Mouse (Mus musculus): ENCODE results near the gene Ccm2. TPM values are rescaled to one million over a fixed set of nuclear protein-coding genes. Genes with fewer than 3 reads are reported as not detected.

The Ccm2 gene
- total RNA-seq, 2 experiments from 2014 or later, result 20.8 to 21.6 TPM

DNA sequence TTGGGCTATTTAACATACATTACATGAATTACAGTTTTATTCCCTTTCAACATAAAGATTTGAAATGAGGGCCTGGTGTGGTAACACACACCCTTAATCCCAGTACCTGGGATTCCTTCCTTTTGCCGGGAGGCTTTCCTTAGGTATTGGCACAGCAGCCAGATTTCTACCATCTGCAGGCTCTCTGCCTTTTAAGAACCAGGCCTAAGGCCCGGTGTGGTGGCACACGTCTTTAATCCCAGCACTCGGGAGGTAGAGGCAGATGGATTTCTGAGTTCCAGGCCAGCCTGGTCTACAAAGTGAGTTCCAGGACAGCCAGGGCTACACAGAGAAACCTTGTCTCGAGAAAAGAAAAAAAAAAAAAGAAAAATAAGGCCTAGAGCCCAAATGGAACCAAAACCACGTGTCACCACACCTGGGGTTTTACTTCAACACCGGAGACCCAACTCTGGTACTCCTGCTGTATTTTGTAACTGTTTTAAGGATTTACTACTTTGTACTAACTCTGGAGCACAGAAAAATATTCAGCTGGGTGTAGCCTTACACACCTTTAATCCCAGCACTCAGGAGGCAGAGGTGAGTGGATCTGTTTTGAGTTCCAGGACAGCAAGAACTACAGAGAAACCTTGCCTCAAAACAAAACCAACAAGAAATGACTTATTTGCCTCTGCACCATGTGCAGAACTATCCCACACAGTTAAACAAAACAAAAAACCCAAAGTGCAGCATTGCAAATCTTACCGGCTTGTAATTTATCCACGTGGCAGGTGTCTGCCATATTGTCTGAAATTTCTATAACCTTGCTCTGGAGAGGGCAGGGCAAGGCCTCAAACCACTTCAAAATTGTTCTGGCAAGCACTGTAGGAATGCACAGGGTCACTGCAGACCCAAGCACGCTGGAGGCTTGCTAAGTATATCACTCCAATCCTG is 19.2 kb upstream of the Ccm2 start:
- intact Hi-C loops (cut with DNase I; ENCODE audit: low total_unique reads), result no loop called here

DNA sequence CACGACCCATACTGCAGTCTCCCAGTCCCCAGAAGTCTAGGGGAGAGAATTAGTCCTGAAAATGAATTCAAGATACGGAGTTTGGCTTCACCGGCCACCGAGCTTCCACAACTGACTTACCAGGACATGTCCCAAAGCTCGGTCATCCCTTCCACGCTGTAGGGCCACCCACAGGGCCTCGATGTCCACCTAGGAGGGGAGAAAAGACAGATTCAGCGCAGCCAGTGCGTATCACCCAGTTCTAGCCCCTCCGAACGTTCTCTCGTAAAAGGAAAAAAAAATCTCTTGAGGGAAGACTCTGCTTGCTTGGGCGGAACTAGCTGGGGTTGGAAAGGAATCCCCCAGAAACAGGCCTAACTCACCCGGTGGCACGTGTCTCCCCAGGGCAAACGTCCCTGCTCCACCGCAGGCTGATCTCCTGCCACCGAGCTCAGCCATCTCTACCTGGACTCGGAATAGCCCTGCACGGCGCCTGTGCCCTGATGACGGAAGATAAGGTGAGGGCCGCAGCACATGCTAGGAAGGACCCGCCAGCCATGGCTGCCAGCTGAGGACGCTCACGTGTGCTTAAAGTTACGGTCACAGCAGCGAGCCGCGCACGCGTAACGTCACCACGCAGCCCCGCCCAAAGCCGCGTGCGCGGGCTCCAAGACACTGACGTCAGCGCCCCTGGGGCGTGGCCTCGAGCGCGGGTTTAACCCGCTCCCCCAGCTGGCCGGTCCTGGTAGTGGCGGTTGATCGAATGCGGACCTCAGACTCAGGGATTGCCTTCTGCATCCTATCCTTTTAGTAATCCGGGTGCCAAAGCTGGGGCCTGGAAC is 18.3 kb upstream of the Ccm2 start:
- DNase-seq, result peak; percentile 98
- intact Hi-C loops (cut with DNase I; ENCODE audit: low total_unique reads), result no loop called here

More for the DNA sequence above, 19.2 kb upstream of the Ccm2 start:
- no peak for DNase-seq

DNA sequence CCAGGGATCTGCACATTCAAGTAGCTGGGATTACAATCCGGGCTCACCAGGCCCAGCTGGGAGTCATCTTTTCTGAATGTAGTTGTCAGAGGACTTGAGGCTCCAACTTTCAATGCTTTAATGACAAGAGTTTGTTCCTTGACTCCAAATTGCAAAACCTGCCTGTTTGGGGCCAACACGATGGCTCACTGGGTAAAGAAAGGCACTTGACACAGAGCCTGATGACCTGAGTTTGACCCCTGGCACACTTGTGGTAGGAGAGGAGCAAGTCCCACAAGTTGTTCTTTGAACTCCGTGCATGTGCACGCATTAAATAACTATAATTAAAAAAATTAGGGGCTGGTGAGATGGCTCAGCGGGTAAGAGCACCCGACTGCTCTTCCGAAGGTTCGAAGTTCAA is 16.7 kb upstream of the Ccm2 start:
- DNase-seq, result no peak
- intact Hi-C loops (cut with DNase I; ENCODE audit: low total_unique reads), result no loop called here

DNA sequence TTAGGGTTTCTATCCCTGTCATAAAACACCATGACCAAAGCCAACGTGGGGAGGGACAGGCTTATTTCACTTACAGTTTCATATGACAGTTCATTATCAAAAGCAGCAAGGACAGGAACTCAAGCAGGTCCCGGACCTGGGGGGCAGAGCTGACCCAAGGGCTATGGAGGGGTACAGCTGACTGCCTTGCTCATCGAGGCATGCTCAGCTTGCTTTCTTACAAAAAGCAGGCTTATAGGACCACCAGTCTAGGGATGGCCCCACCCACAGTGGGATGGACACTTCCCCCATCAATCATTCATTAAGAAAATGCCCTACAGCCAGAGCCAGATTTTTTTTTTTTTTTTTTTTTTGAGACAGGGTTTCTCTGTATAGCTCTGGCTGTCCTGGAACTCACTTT is 15.9 kb upstream of the Ccm2 start:
- no peak for DNase-seq

DNA sequence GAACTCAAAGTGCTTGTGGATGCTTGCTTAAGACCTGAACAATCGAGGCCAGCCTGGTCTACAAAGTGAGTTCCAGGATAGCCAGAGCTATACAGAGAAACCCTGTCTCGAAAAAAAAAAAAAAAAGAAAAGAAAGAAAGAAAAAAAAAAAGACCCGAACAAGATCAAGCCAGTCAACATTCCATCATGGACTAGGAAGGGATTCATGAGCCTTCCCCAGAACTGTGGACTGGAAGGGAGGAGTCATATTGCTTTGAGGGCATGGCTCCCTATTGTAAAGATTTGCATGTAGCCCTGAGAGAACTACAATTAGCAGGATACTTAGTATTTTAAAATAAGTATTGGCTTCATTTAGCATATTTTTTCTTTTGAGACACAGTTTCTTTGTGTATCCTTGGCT is 2.0 kb upstream of the Ccm2 start:
- DNase-seq, result no peak
- intact Hi-C loops (cut with DNase I; ENCODE audit: low total_unique reads), result no loop called here

More for the DNA sequence above, 15.9 kb upstream of the Ccm2 start:
- intact Hi-C loops (cut with DNase I; ENCODE audit: low total_unique reads), result no loop called here

DNA sequence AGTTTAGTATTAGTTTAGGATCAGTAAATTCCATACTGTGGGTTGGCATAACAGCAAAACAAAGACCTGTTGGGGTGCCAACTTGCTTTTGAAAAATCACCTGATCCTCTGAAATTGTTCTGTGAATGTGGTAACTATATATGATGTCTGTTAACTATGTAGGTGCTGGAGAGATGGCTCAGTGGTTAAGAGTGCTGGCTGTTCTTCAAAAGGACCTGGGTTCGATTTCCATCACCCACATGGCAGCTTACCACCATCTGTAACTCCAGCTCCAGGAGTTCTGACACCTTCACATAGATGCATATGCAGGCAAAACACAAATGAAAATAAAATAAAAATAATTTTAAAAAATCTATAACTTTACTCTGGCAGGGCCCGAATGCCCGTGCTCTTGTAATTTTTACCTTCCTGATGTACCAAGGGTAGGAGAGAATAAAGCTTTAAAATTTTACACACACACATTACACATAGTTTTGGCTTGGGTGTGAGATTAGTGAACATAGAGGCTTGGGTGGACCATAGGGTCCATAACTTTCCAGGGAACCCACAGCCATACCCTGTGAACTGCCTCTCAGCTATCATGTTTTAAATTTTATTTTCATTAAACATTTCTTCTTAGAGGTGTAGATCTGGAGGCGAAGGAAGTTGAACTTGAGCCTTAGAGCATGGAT is 1.4 kb upstream of the Ccm2 start:
- no peak for DNase-seq
- intact Hi-C loops (cut with DNase I; ENCODE audit: low total_unique reads), result no loop called here

DNA sequence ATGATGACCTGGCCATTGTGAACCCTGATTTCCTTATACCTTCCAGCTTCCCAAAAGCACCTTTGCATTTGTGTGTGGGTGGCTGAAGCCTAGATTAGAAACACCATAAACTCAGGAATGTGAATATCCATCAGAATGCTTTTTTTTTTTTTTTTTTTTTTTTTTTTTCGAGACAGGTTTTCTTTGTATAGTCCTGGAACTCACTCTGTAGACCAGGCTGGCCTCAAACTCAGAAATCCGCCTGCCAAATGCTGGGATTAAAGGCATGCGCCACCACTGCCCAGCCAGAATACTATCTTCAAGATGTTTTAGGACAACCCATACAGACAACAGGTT is 862 bp upstream of the Ccm2 start:
- intact Hi-C loops (cut with DNase I; ENCODE audit: low total_unique reads), result no loop called here

DNA sequence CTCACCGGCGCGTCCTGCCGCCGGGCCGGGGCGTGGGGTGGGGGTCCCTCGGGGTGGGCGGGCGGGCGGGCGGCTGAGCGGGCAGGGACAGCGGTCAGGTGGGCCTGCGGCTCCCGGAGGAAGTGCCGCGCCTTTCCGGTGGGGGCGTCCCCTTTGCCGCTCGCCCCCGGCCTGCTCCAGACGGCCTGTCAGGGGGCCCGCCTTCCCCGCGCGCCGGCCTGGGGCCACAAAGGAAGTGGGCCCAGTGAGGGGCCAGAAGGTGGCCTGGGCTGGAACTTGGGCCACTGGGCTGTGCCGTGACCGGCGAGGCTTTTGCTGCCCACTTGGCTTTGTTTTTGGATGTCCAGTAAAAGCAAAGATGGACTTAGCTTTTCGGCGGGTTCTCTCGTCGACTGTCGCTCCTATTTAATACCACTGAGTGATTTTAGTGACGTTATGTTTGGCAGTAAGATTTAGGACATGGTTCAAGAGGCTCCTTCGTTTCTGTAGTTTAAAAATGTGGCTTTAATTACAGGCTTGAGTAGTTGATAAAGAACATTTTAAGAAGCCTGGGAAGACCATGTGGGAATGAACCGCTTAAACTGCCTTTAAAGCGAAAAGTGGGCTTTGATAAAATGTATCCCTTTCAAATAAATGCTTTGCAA is 472 bp downstream of the Ccm2 start:
- intact Hi-C loops (cut with DNase I; ENCODE audit: low total_unique reads), result no loop called here
- DNase-seq, result peak; percentile 72

More for the DNA sequence above, 862 bp upstream of the Ccm2 start:
- no peak for DNase-seq

DNA sequence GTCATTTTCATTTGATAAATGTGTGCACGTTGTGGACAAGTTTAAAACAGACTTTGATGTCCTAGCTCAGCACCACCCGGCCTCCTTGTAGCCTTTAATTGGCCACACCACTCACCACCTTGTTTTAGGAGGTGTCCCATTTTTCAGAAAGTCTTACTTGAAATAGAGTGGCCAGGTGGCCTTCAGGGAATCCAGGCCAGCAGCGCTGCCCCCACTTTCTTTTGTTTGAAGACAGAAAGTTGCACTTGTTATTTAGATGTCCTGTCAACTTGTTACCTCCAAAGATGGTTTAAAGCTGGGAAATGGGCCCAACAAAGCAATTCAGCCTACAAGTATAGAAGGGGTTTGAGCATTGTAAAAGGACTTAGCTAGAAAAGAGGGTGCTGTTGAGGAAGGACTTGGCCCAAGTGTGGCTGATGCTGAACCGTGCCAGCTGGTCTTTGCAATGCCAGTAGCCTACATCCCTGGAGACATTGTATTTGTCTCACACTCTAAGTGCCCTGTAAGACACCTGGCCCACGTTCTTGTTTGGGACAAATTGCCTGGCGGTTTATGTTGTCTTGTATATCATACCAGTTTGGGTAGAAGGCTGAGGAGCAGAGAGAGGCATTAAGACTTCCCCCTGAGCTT is 1.1 kb downstream of the Ccm2 start:
- intact Hi-C loops (cut with DNase I; ENCODE audit: low total_unique reads), result no loop called here
- DNase-seq, result no peak

DNA sequence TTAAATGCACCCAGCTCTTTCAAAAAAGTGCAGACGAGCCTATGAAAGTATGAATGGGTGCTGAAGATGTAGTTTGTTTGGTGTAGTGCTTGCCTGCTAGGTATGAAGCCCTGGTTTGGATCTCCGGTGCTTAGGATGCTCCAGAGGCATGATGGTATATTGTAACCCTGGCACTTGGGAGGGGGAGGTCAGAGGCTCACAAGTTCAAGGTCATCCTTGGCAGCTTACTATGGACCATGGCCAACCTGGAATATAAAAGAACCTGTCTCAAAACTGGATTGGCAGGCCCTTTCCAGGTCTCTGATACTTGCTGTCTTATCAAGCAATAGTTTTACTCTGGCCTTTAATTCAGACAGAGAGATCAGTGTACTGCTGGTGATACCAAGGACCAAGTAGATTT is 3.1 kb downstream of the Ccm2 start:
- intact Hi-C loops (cut with DNase I; ENCODE audit: low total_unique reads), result no loop called here
- DNase-seq, result no peak

DNA sequence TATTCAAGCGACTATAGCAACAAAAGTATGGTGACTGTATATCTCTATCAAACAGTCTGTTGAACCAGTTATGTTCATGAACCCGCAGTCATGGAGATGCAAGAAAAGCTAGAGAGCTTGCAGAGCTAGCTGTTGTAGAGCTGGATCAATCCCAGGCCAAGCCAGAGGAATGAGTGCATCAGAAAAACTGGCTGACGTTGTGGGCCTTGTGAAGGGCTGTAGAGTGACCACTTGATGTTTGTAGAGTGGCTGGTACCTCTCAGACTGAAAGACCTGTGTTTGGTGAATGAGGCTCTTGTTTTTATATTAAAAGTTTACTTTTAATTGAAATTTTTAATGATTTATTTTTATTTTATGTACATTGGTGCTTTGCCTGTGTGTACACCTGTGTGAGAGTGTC is 3.5 kb downstream of the Ccm2 start:
- DNase-seq, result no peak
- intact Hi-C loops (cut with DNase I; ENCODE audit: low total_unique reads), result no loop called here

DNA sequence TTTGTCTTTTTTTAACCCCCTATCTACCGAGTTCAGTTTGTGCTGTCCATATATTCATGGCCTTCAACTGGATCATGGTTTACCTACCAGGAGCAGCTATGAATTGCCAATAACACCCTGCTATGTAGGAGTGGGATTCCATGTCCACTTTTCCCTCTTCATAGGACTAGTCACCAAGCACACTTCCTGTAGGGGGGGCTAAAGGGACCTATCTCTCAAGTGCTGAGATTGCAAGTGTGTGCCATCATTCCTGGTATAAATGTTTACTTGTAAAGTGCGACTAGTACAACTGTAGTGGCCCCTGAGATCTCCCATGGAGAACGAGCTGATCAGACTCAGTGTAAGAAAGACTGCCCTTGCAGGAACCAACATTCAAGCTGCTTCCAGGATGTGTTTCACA is 11.5 kb downstream of the Ccm2 start:
- intact Hi-C loops (cut with DNase I; ENCODE audit: low total_unique reads), result no loop called here
- no peak for DNase-seq

DNA sequence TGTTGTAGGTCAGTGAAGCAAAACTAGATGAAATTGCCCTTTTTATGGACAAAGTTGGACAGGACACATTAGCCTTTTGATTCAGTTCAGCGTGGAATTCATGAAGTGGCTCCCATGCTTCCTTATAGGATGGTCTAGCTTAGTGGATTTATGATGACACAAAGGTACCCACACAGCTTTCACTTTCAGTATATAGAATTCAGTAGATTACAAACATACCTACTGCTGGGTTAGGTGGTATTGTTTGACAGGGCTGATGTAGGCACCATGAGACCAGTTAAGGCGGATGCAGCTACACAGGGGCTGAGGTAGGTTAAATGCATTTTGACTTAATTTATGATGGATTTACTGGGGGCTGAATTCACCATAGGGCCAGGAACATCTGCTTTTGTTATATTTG is 13.3 kb downstream of the Ccm2 start:
- intact Hi-C loops (cut with DNase I; ENCODE audit: low total_unique reads), result no loop called here
- no peak for DNase-seq

DNA sequence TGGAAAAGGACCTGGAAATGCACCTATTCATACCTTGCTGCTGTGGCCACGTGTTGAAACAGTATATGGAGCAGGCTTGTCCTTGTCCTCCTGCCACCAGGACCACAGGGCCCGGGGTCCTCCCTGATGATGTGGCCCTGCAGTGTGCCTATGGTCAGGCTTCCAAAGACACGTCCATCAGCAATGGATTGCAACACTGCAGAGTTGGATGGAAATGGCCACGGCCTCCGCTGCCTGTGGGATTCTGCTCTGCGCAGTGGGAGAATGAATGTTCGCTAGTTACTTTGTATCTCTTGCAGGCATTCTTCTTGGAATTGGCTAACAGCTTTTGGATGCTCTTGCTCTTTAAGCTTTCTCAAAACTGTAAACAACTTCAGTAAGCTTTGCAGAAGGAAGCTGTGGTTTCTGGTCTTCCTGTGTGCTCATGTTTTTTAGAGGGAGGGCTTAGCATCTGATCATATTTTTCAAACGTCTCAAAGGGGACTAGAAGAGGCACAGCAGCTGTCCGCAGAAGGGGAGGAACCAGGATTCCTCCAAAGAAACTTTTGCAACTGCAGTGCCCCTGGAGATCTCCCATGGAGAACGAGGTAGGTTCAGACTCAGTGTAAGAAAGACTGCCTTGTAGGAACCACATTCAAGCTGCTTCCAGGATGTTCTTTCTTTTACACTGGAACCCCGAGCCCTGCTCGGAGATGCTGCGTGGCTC is 14.1 kb downstream of the Ccm2 start:
- intact Hi-C loops (cut with DNase I; ENCODE audit: low total_unique reads), result no loop called here
- DNase-seq, result no peak

DNA sequence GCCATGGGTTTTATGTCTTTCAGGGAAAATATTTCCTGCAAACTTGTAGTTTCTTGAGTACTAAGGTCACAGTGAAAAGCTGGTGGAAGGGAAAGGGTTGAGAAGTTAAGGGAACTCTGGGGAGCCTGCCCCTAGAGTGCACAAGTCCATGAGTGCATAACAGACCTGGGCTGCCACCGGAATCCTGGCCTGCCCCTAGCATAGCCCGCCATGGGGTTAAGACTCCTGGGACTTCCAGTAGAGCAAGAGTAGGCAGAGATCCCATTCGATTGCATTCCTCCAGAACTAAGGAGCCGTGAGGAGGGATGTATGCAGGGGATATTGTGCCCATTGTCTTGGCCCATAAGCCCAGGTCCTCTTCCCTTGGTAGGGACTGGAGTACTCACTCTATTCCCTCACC is 14.8 kb downstream of the Ccm2 start:
- intact Hi-C loops (cut with DNase I; ENCODE audit: low total_unique reads), result no loop called here
- DNase-seq, result no peak

DNA sequence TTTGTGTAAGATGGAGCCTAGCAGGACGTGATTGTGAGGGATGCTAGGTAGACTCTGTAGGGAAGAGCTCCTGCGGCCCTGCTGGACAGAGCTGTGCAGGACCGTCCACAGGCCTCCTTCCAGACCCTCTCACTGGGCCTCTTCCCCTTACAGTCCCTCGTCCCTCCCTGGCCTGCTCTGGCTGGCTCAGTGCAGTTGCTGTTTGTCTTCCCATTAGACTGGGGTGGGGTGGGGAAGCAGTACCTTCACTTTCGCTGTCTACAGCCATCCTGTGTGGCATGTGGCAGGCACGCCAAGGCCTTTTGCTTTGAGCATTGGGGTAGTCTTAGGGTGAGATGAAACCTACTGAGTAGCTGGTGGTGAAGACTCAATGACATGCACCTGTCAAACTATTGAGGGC is 15.7 kb downstream of the Ccm2 start:
- intact Hi-C loops (cut with DNase I; ENCODE audit: low total_unique reads), result no loop called here
- DNase-seq, result peak; percentile 21

DNA sequence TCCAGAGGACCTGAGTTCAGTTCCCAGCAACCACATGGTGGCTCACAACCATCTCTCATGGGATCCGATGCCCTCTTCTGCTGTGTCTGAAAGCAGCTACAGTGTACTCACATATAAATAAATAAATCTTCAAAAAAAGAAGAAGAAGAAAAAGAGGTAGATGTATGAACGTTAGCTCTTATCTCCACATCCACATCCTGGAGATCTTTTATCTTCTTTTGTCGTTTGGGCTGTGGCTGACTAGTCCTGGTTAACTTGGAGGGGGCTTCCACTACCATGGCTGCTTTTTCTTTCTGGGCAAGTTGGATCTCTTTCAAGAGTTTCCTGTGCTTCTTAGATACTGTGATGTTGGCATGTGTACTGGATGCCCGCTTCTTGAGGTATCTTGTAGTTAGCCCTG is 16.5 kb downstream of the Ccm2 start:
- intact Hi-C loops (cut with DNase I; ENCODE audit: low total_unique reads), result no loop called here
- DNase-seq, result no peak

DNA sequence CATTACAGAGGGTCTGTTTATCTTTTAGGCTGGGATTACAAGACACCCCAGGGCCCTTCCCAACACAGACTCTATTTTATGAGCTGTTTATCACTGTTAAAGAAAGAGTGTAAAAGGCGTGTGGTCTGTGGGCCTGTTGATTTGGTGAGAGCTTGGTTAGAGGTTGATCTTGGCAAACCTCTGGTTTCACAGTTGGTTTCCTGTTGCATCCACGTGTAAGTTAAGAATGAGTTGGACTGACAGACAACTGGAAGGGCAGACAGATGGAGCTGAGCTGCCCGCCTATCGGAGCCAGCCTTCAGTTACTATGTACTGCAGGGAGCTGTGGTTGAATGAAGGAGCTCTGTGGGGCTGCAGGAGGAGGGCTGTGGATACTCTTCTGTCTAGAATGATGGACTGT is 19.8 kb downstream of the Ccm2 start:
- no peak for DNase-seq
- intact Hi-C loops (cut with DNase I; ENCODE audit: low total_unique reads), result no loop called here

DNA sequence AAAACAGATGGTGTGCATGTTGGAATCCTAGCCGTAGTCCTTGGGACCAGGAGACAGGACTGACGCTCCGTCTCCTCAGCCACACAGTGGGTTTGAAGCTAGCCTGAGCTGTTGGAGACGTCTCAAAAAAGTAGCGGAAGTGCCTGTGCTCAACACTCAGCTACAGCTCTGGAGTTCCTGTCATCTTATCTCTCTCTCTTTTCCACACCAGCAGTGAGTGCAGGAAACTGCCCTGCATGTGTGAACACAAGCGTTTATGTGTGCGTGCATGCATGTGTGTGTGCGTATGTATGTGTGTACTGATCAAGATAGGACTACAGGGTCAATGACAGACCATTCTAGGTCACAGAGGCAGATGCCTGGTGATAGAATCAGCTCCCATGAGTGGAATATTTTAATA is 21.3 kb downstream of the Ccm2 start:
- no peak for DNase-seq
- intact Hi-C loops (cut with DNase I; ENCODE audit: low total_unique reads), result no loop called here
